Mouse (Mus musculus) megakaryocyte, embryonic 14.5 days (primary cell): ENCODE measurements at regions not wholly inside any gene's neighbourhood (a gene's known extent, or its start where the extent isn't known, plus 50 kb on each side); places are given as distances from the start of the nearest gene placed in this dataset.

Experiments
- FLI1 ChIP-seq: IDR thresholded peaks from 2 replicates; pipeline ENCODE4 v1.6.1; 2012; ENCODE audit warnings: low read length, inconsistent platforms, mixed read lengths
- GATA1 ChIP-seq: IDR thresholded peaks from 3 replicates; pipeline ENCODE4 v1.6.1; 2012; ENCODE audit warnings: mixed read lengths, low read length, inconsistent platforms, borderline replicate concordance

- no peak for TF ChIP-seq GATA1
- TF ChIP-seq FLI1 = no peak
Measured at GRCm38 (mm10) chr3:39195102-39195501, 308.4 kb downstream of the Fat4 start.
